Mouse (Mus musculus): ENCODE measurements around the gene Cyfip2.

DNA sequence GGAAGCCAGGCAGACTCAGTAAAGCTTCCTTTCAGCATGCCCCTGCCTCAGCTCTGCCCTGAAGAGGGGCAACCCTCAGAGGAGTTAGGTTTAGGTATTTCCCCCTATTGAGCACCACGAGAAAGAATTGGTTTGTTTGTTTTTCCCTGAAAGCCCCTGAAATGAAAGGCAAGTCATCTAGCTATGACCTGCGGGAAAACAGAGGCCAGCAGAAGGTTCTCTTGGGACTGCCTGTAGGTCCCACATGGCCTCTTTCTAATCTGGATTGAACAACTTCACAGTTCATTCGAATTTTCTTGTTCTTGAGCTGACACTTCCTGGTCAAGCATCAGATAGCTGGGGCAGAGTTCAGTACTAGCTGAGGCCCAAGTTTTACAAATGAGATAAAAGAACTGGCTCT, 100.8 kb downstream of the Cyfip2 start:
- TF ChIP-seq CTCF (IDR thresholded peaks at IDR 0.05; ENCODE audit: borderline replicate concordance, control insufficient read depth, extremely low read depth, insufficient read depth, low read length, poor library complexity) (no peak), POLR2A (IDR thresholded peaks at IDR 0.05; ENCODE audit: control insufficient read depth, extremely low read depth, insufficient read depth, low read length, poor library complexity) (no peak)
